Mouse (Mus musculus) intestine, embryonic 15.5 days (tissue): ENCODE measurements around the gene Tpst1. TPM values are rescaled to one million over a fixed set of nuclear protein-coding genes. Genes with fewer than 3 reads are reported as not detected.

ENCODE experiments used
- ATAC-seq: fragments of 200-750 bp; cut with Nextera tagmentation; 2 replicates; pipeline ENCODE4 v1.8.0; 2017; ENCODE audit warnings: moderate TSS enrichment, moderate library complexity
- H3K27ac ChIP-seq: fragments of 300-500 bp; sonication (generic); 2 replicates; pipeline ENCODE4 v1.5.1; 2015; ENCODE audit warnings: mild to moderate bottlenecking, inconsistent platforms
- H3K27me3 ChIP-seq: fragments of 300-500 bp; sonication (generic); replicated peaks from 2 replicates; pipeline ENCODE4 v1.6.1; 2015; ENCODE audit warnings: inconsistent platforms
- H3K36me3 ChIP-seq: fragments of 300-500 bp; sonication (generic); 2 replicates; pipeline ENCODE4 v1.6.1; 2015; ENCODE audit warnings: inconsistent platforms
- H3K4me1 ChIP-seq: fragments of 300-500 bp; sonication (generic); replicated peaks from 2 replicates; pipeline ENCODE4 v1.6.1; 2015; ENCODE audit warnings: inconsistent platforms
- H3K4me2 ChIP-seq: fragments of 300-500 bp; sonication (generic); replicated peaks from 2 replicates; pipeline ENCODE4 v1.6.1; 2015; ENCODE audit warnings: mild to moderate bottlenecking, inconsistent platforms
- H3K4me3 ChIP-seq: fragments of 300-500 bp; sonication (generic); replicated peaks from 2 replicates; pipeline ENCODE4 v1.5.1; 2015; ENCODE audit warnings: inconsistent platforms
- H3K9ac ChIP-seq: fragments of 300-500 bp; sonication (generic); 2 replicates; pipeline ENCODE4 v1.6.1; 2015; ENCODE audit warnings: inconsistent platforms
- H3K9me3 ChIP-seq: fragments of 300-500 bp; sonication (generic); 2 replicates; pipeline ENCODE4 v1.6.1; 2016; ENCODE audit warnings: inconsistent platforms
- whole genome bisulfite sequencing: fragments of 180-500 bp; shearing (Covaris S2); methylation state at CpG from one replicate; pipeline ENCODE4 v1.1.7; 2015; 5-methylcytosine and 5-hydroxymethylcytosine counted together
- polyA plus RNA-seq: library from polyadenylated mRNA; unstranded; fragments of >200 nt; fragmentation: Nextera tagmentation; extraction: Ambion mirVana; gene quantifications from 2 replicates; pipeline ENCODE4 v1.2.1, GENCODE M21; 2015

Tpst1 gene
- polyA plus RNA-seq, 1 experiment from 2014 or later, result 59.8 TPM

DNA sequence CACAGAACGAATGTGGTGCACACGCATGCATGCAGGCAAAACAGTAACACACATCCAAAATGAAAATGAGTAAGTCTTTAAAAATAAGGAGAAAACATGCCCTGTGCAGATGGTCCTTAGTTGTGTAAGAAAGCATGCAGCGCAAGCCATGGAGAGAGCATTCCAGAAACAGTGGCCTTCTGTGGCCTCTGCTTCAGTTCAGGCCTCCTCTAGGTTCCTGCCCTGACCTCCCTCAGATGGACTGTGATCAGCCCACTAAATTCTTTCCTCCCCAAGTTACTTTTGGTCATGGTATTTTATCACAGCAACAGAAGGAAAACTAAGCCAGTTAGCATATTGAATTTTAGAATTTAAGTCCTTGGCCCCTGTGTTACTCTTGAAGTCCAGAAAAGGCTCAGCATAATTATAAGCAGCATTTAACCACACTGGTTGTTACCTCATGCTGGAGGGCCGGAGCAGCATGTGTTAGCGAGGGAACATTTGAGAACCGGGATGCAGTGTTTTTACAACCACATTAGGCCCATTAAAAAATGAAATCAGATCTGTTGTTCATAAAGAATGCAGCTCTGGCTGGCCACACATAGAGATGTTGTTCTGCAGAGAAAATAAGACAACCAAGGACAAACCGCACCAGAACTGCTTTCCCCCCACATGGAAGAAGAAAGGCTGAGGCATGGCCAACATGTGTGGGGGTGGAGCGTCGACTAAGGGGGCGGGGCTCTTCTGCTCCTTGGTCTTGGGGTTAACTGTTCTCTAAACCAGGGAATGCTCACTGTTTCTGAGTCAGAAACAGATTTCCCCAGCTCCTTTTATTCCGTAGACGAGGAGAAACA, 37.7 kb downstream of the Tpst1 start:
- no peak overlapping the region for H3K27ac ChIP-seq
- no peaks in the 10 kb centered on the region for H3K4me1 ChIP-seq
- ATAC-seq, result no peak
- WGBS, result 87% methylated on average over 12 of the region's 12 CpGs
- no peak overlapping the region for H3K9ac ChIP-seq
- no peak overlapping the region for H3K4me3 ChIP-seq
- H3K4me2 ChIP-seq, result no peak overlapping the region
- no peaks in the 10 kb centered on the region for H3K9me3 ChIP-seq
- H3K36me3 ChIP-seq, result no peaks in the 10 kb centered on the region
- H3K27me3 ChIP-seq, result no peaks in the 10 kb centered on the region

DNA sequence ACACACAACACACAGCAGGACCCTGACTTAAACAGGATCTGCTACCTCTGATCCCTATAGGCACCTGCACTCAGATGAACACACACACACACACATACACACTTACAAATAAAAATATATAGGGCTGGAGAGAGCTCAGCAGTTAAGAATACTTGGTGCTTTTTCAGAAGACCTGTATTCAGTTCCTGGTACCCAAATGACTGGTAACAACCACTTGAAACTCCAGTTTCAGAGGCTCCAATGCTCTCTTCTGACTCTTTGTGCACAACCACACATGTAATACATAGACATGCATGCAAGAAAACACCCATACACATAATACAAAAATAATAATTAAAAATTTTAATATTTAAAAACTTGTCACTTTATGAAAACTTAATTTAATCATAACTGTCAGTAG, 39.5 kb downstream of the Tpst1 start:
- no peak for ATAC-seq
- no peak overlapping the region for H3K4me3 ChIP-seq
- H3K4me1 ChIP-seq, result no peaks in the 10 kb centered on the region
- H3K9me3 ChIP-seq, result no peaks in the 10 kb centered on the region
- no peaks in the 10 kb centered on the region for H3K36me3 ChIP-seq
- H3K27ac ChIP-seq, result no peak overlapping the region
- no peak overlapping the region for H3K4me2 ChIP-seq
- H3K27me3 ChIP-seq, result no peaks in the 10 kb centered on the region
- H3K9ac ChIP-seq, result no peak overlapping the region

- 92% methylated on average over 12 of the region's 12 CpGs for WGBS
- no peak overlapping the region for H3K4me3 ChIP-seq
- no peak for ATAC-seq
Observed at GRCm38 (mm10) chr5:130116116-130116515, 43.0 kb downstream of the Tpst1 start.

GRCm38 (mm10) chr5:130116857-130117256, 43.7 kb downstream of the Tpst1 start:
- Histone ChIP-seq H3K4me3 (no peak overlapping the region), H3K9me3 (no peaks in the 10 kb centered on the region), H3K27ac (no peak overlapping the region), H3K4me2 (no peak overlapping the region), H3K36me3 (no peaks in the 10 kb centered on the region), H3K4me1 (peaks cover 9% of the 10 kb centered on the region; the same call in 1 of the 2 replicates), H3K27me3 (no peaks in the 10 kb centered on the region), H3K9ac (no peak overlapping the region)
- WGBS, result 83% methylated on average over 7 of the region's 7 CpGs
- ATAC-seq, result no peak

More at GRCm38 (mm10) chr5:130116116-130116515, 43.0 kb downstream of the Tpst1 start:
- H3K9ac ChIP-seq, result no peak overlapping the region
- H3K36me3 ChIP-seq, result no peaks in the 10 kb centered on the region
- H3K9me3 ChIP-seq, result no peaks in the 10 kb centered on the region
- no peaks in the 10 kb centered on the region for H3K27me3 ChIP-seq
- peaks cover 9% of the 10 kb centered on the region; the same call in 1 of the 2 replicates for H3K4me1 ChIP-seq
- no peak overlapping the region for H3K4me2 ChIP-seq
- H3K27ac ChIP-seq, result no peak overlapping the region

- no peak overlapping the region for H3K4me3 ChIP-seq
- no peak for ATAC-seq
- 64% methylated on average over 6 of the region's 6 CpGs for WGBS
- H3K4me2 ChIP-seq, result no peak overlapping the region
- H3K9ac ChIP-seq, result no peak overlapping the region
- no peaks in the 10 kb centered on the region for H3K9me3 ChIP-seq
- H3K27me3 ChIP-seq, result no peaks in the 10 kb centered on the region
- peaks cover 9% of the 10 kb centered on the region; the same call in 1 of the 2 replicates for H3K4me1 ChIP-seq
- no peak overlapping the region for H3K27ac ChIP-seq
- no peaks in the 10 kb centered on the region for H3K36me3 ChIP-seq
Observed at GRCm38 (mm10) chr5:130117932-130118331, 44.8 kb downstream of the Tpst1 start.

GRCm38 (mm10) chr5:130119236-130119635, 46.1 kb downstream of the Tpst1 start:
- H3K4me1 ChIP-seq, result peaks cover 9% of the 10 kb centered on the region; the same call in 1 of the 2 replicates
- no peaks in the 10 kb centered on the region for H3K36me3 ChIP-seq
- H3K9me3 ChIP-seq, result no peaks in the 10 kb centered on the region
- no peak overlapping the region for H3K4me2 ChIP-seq
- H3K27me3 ChIP-seq, result no peaks in the 10 kb centered on the region
- WGBS, result 55% methylated on average over 3 of the region's 3 CpGs
- H3K4me3 ChIP-seq, result no peak overlapping the region
- peak overlapping the region; percentile 30 for H3K27ac ChIP-seq
- H3K9ac ChIP-seq, result no peak overlapping the region
- ATAC-seq, result no peak

- no peaks in the 10 kb centered on the region for H3K9me3 ChIP-seq
- peaks cover 9% of the 10 kb centered on the region; the same call in 1 of the 2 replicates for H3K4me1 ChIP-seq
- no peak for ATAC-seq
- H3K36me3 ChIP-seq, result no peaks in the 10 kb centered on the region
- H3K4me3 ChIP-seq, result no peak overlapping the region
- no peaks in the 10 kb centered on the region for H3K27me3 ChIP-seq
- H3K9ac ChIP-seq, result no peak overlapping the region
- no peak overlapping the region for H3K4me2 ChIP-seq
- 0 out of 2 replicates have a peak overlapping the region, but pooled peaks have one; percentile 4 for H3K27ac ChIP-seq
- WGBS, result 79% methylated on average over 12 of the region's 12 CpGs
Observed at GRCm38 (mm10) chr5:130120070-130120736, 47.1 kb downstream of the Tpst1 start.

- no peaks in the 10 kb centered on the region for H3K27me3 ChIP-seq
- peaks cover 9% of the 10 kb centered on the region; the same call in 1 of the 2 replicates for H3K4me1 ChIP-seq
- no peak overlapping the region for H3K4me3 ChIP-seq
- no peak overlapping the region for H3K27ac ChIP-seq
- H3K36me3 ChIP-seq, result no peaks in the 10 kb centered on the region
- no peak overlapping the region for H3K4me2 ChIP-seq
- ATAC-seq, result peak; percentile 82
- 22% methylated on average over 6 of the region's 6 CpGs for WGBS
- H3K9me3 ChIP-seq, result no peaks in the 10 kb centered on the region
- H3K9ac ChIP-seq, result no peak overlapping the region
Observed at GRCm38 (mm10) chr5:130120904-130121303, 47.8 kb downstream of the Tpst1 start.

DNA sequence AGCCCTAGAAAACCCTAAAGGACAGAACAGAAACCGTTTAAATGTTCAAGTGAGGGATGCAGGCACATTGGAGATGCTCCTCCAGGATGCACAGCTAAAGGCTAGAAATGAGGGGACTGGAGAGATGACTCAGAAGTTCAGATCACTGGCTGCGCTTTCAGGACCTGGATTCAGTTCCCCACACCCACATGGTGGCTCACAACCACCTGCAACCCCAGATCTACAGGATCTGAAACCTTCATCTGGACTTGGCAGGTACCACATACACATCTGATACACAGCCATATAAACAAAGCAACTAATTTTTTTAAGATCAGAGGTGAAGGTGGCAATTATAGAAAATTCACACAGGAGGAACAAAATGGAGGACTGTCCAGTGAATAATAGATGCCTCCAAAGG, 49.2 kb downstream of the Tpst1 start:
- H3K36me3 ChIP-seq, result no peaks in the 10 kb centered on the region
- ATAC-seq, result no peak
- H3K4me1 ChIP-seq, result peaks cover 9% of the 10 kb centered on the region; the same call in 1 of the 2 replicates
- H3K27ac ChIP-seq, result no peak overlapping the region
- H3K27me3 ChIP-seq, result no peaks in the 10 kb centered on the region
- WGBS, result 92% methylated on average over 2 of the region's 2 CpGs
- no peak overlapping the region for H3K9ac ChIP-seq
- no peaks in the 10 kb centered on the region for H3K9me3 ChIP-seq
- H3K4me2 ChIP-seq, result no peak overlapping the region
- H3K4me3 ChIP-seq, result no peak overlapping the region

DNA sequence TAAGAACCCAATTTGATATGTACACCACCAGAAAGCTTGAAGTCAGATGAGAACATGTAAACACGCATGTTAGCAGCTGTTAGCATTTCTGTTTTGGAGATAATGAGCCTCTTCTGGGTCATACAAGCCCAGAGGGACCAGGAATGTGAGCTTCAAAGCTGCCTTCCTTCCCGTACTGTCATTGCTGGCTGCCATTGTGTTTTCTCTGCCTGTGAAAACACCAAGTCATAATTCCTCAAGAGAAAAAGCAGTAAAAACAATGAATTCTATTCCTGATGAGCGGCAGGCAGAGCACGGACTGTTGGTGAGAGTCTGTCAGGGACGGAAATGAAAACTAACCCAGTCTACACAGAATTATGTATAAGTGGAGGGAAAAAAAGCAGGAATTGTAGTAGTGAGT, 51.1 kb downstream of the Tpst1 start:
- Histone ChIP-seq H3K9ac (no peak overlapping the region), H3K36me3 (no peaks in the 10 kb centered on the region), H3K27me3 (no peaks in the 10 kb centered on the region), H3K4me2 (no peak overlapping the region), H3K4me1 (peaks cover 5% of the 10 kb centered on the region; the same call in 1 of the 2 replicates), H3K9me3 (no peaks in the 10 kb centered on the region), H3K4me3 (no peak overlapping the region), H3K27ac (no peak overlapping the region)
- no peak for ATAC-seq
- WGBS, result 73% methylated on average over 5 of the region's 5 CpGs

DNA sequence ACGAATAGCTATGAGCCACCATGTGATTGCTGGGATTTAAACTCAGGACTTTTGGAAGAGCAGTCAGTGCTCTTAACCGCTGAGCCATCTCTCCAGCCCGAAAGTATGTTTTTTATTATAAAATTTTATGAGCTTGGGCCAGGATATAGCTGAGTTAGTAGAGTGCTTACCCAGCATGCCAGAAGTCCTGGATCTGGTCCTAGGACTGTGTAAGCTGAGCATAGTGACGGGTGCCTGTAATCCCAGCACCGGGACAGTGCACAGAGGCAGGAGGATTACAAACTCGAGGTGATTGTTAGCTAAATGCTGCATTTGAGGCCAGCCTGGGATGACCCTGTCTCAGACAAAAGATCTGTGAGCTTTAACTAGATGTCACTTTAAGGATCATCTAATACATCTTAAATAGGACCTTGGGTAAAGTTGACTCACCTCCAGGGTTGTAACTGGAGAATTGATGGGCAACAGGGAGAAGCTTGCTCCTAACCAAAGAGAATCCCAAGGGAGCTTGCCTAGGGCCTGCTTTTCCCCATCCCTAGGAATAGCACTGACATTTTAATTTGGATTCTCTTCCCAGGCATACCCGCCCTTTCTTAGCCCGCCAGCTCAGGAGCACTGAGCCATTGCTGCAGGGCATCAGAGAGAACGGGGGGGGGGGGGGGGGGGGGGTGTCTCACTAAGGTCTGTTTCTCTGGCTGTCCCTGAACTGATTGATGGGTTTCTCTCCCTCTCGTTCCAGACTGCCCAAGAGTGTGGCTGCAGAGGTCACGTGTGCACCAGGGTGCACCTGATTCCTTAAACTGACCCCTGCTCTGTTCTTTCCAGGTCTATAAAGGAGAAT, 55.8 kb downstream of the Tpst1 start:
- ATAC-seq, result no peak
- Histone ChIP-seq H3K4me1 (no peaks in the 10 kb centered on the region), H3K27ac (no peak overlapping the region), H3K4me2 (no peak overlapping the region), H3K36me3 (no peaks in the 10 kb centered on the region), H3K9ac (no peak overlapping the region), H3K27me3 (no peaks in the 10 kb centered on the region), H3K4me3 (no peak overlapping the region), H3K9me3 (no peaks in the 10 kb centered on the region)
- WGBS, result 66% methylated on average over 11 of the region's 11 CpGs

DNA sequence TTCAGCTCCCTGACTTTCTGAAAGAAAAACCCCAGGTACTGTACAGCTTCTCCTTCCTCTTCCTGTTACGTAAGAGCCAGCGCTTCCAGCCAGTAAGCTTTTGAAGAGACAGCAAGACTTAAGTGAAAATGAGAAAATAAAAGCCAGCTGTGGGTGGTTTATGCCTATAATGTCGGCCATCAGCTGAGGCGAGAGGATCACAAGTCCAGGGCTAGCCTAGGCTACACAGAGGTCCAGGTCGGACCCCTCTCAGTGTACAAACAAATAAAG, 56.3 kb downstream of the Tpst1 start:
- Histone ChIP-seq H3K9me3 (no peaks in the 10 kb centered on the region), H3K36me3 (no peaks in the 10 kb centered on the region), H3K4me3 (no peak overlapping the region), H3K9ac (no peak overlapping the region), H3K27me3 (no peaks in the 10 kb centered on the region), H3K4me1 (no peaks in the 10 kb centered on the region), H3K4me2 (no peak overlapping the region), H3K27ac (no peak overlapping the region)
- no peak for ATAC-seq
- WGBS, result 85% methylated on average over 5 of the region's 5 CpGs
